Mouse (Mus musculus) hindbrain, embryonic 11.5 days (tissue): Measurements from ENCODE around the gene Ankrd66. TPM values are rescaled to one million over a fixed set of nuclear protein-coding genes. Genes with fewer than 3 reads are reported as not detected.

ENCODE experiments used
- ATAC-seq: fragments of 200-750 bp; cut with Nextera tagmentation; 2 replicates; pipeline ENCODE4 v1.8.0; 2017; ENCODE audit warnings: mild to moderate bottlenecking, moderate TSS enrichment, moderate library complexity; ENCODE audit not compliant: low FRiP score
- DNase-seq: peaks from one replicate; pipeline ENCODE4 v3.0.0-alpha.2; 2015; ENCODE audit warnings: low spot score
- H3K27ac ChIP-seq: fragments of 300-500 bp; sonication (generic); 2 replicates; pipeline ENCODE4 v1.5.1; 2014; ENCODE audit warnings: mild to moderate bottlenecking, low read depth, low read length
- H3K27me3 ChIP-seq: fragments of 300-500 bp; sonication (generic); 2 replicates; pipeline ENCODE4 v1.6.1; 2014; ENCODE audit warnings: mild to moderate bottlenecking, low read length, moderate library complexity, mixed read lengths; ENCODE audit not compliant: control insufficient read depth, insufficient read depth
- H3K36me3 ChIP-seq: fragments of 300-500 bp; sonication (generic); 2 replicates; pipeline ENCODE4 v1.6.1; 2014; ENCODE audit warnings: mild to moderate bottlenecking, low read length, moderate library complexity, mixed read lengths; ENCODE audit not compliant: control insufficient read depth, insufficient read depth
- H3K4me1 ChIP-seq: fragments of 300-500 bp; sonication (generic); replicated peaks from 2 replicates; pipeline ENCODE4 v1.6.1; 2014; ENCODE audit warnings: low read length, mixed read lengths; ENCODE audit not compliant: control insufficient read depth, insufficient read depth
- H3K4me2 ChIP-seq: fragments of 300-500 bp; sonication (generic); replicated peaks from 2 replicates; pipeline ENCODE4 v1.6.1; 2014; ENCODE audit warnings: mild to moderate bottlenecking, low read depth, low read length
- H3K4me3 ChIP-seq: fragments of 300-500 bp; sonication (generic); 2 replicates; pipeline ENCODE4 v1.5.1; 2014; ENCODE audit warnings: low read depth, low read length
- H3K9ac ChIP-seq: fragments of 300-500 bp; sonication (generic); 2 replicates; pipeline ENCODE4 v1.6.1; 2014; ENCODE audit warnings: low read depth, low read length
- H3K9me3 ChIP-seq: fragments of 300-500 bp; sonication (generic); 2 replicates; pipeline ENCODE4 v1.6.1; 2016; ENCODE audit warnings: low read length; ENCODE audit not compliant: control insufficient read depth
- WGBS: fragments of 180-500 bp; shearing (Covaris S2); extraction: QIAGEN DNeasy Blood & Tissue Kit; methylation state at CpG from one replicate; pipeline ENCODE4 v1.1.7; 2014; 5-methylcytosine and 5-hydroxymethylcytosine counted together
- polyA plus RNA-seq: library from polyadenylated mRNA; unstranded; fragments of >200 nt; fragmentation: Nextera tagmentation; extraction: Ambion mirVana; gene quantifications from 2 replicates; pipeline ENCODE4 v1.2.1, GENCODE M21; 2014

The Ankrd66 gene
- polyA plus RNA-seq, 1 experiment from 2014 or later: 1.2 TPM

GRCm38 (mm10) chr17:43520166-43520565 lies 23.3 kb downstream of the Ankrd66 start:
- 89% methylated on average over 3 of the region's 3 CpGs for WGBS
- no peak overlapping the region for H3K27ac ChIP-seq
- no peak for DNase-seq
- no peaks in the 10 kb centered on the region for H3K9me3 ChIP-seq
- no peak overlapping the region for H3K4me3 ChIP-seq
- H3K27me3 ChIP-seq: no peaks in the 10 kb centered on the region
- no peak overlapping the region for H3K9ac ChIP-seq
- no peaks in the 10 kb centered on the region for H3K4me1 ChIP-seq
- no peak overlapping the region for H3K4me2 ChIP-seq
- H3K36me3 ChIP-seq: no peaks in the 10 kb centered on the region
- no peak for ATAC-seq

- H3K27me3 ChIP-seq: no peaks in the 10 kb centered on the region
- ATAC-seq (peak; percentile 74), DNase-seq (peak; percentile 84)
- WGBS: 30% methylated on average over 18 of the region's 18 CpGs
- H3K4me1 ChIP-seq: no peaks in the 10 kb centered on the region
- H3K4me2 ChIP-seq: no peak overlapping the region
- no peaks in the 10 kb centered on the region for H3K36me3 ChIP-seq
- H3K4me3 ChIP-seq: no peak overlapping the region
- no peak overlapping the region for H3K9ac ChIP-seq
- H3K27ac ChIP-seq: no peak overlapping the region
- H3K9me3 ChIP-seq: no peaks in the 10 kb centered on the region
These were observed 24.6 kb downstream of the Ankrd66 start for GRCm38 (mm10) chr17:43518644-43519409.

GRCm38 (mm10) chr17:43510782-43511181 lies 32.7 kb downstream of the Ankrd66 start:
- no peak for ATAC-seq
- DNase-seq: no peak
- H3K4me3 ChIP-seq: no peak overlapping the region
- H3K9me3 ChIP-seq: no peaks in the 10 kb centered on the region
- H3K4me1 ChIP-seq: no peaks in the 10 kb centered on the region
- no peak overlapping the region for H3K4me2 ChIP-seq
- no peaks in the 10 kb centered on the region for H3K36me3 ChIP-seq
- WGBS: 69% methylated on average over 4 of the region's 4 CpGs
- H3K27me3 ChIP-seq: no peaks in the 10 kb centered on the region
- H3K9ac ChIP-seq: no peak overlapping the region
- H3K27ac ChIP-seq: no peak overlapping the region

GRCm38 (mm10) chr17:43504594-43504934 lies 38.9 kb downstream of the Ankrd66 start:
- DNase-seq: no peak
- ATAC-seq: no peak
- 75% methylated on average over 6 of the region's 6 CpGs for WGBS
- H3K4me1 ChIP-seq: no peaks in the 10 kb centered on the region
- H3K4me2 ChIP-seq: no peak overlapping the region
- H3K9me3 ChIP-seq: no peaks in the 10 kb centered on the region
- H3K9ac ChIP-seq: no peak overlapping the region
- no peaks in the 10 kb centered on the region for H3K27me3 ChIP-seq
- no peak overlapping the region for H3K4me3 ChIP-seq
- no peak overlapping the region for H3K27ac ChIP-seq
- no peaks in the 10 kb centered on the region for H3K36me3 ChIP-seq

GRCm38 (mm10) chr17:43503861-43504593 lies 39.4 kb downstream of the Ankrd66 start:
- 71% methylated on average over 4 of the region's 4 CpGs for WGBS
- Histone ChIP-seq H3K4me2 (no peak overlapping the region), H3K36me3 (no peaks in the 10 kb centered on the region), H3K4me3 (no peak overlapping the region), H3K4me1 (no peaks in the 10 kb centered on the region), H3K9ac (no peak overlapping the region), H3K27me3 (no peaks in the 10 kb centered on the region), H3K9me3 (no peaks in the 10 kb centered on the region), H3K27ac (no peak overlapping the region)
- ATAC-seq (no peak), DNase-seq (no peak)

DNA sequence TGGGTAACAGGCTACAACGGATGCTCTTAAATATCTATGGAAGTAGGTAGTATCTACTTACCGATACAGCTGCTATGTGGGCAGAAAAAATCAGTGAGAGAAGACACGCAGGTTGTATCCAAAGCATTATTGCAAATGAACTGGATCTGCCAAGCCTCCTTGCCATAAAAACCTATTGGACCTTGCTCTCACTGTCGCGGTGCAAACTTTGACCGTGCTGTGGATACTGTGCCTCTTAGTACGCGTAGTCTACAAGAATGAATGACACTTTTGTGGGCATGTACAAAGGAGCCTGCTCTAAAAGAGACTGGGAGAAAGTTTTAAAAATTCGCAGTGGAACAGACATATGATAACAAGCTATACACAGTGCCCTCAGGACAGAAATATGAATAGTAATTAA lies 40.8 kb downstream of the Ankrd66 start, which contains the start of gene Mep1a:
Mep1a (minus strand) TSS at position 221 of the 400 bp plus-strand sequence.
- H3K27me3 ChIP-seq: no peaks in the 10 kb centered on the region
- 93% methylated on average over 9 of the region's 9 CpGs for WGBS
- H3K4me2 ChIP-seq: no peak within 1 kb of the TSS
- DNase-seq (no peak), ATAC-seq (no peak)
- H3K36me3 ChIP-seq: no peaks in the 10 kb centered on the region
- H3K9ac ChIP-seq: no peak within 1 kb of the TSS
- H3K27ac ChIP-seq: no peak within 1 kb of the TSS
- no peaks in the 10 kb centered on the region for H3K4me1 ChIP-seq
- no peak within 1 kb of the TSS for H3K4me3 ChIP-seq
- H3K9me3 ChIP-seq: no peaks in the 10 kb centered on the region

DNA sequence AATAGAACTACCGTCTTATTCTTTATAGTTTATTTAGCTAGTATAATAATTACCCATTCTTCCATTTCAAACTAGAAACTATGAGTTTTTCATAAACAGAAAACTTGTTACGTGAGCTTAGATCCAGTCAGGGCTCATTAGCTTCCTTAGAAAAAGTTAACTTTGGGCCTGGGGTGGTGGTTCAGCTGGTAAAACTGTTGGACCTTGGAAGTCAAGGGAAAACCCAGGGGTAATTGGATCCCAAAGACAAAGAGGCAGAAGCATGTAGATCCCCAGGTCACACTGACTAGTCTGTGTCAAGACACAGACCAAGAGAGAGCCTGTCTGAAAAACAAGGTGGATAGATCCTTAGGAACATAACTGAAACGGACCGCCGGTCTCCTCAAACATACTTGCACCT lies 41.8 kb downstream of the Ankrd66 start:
- no peak for ATAC-seq
- DNase-seq: no peak
- Histone ChIP-seq H3K27ac (no peak overlapping the region), H3K9ac (no peak overlapping the region), H3K36me3 (no peaks in the 10 kb centered on the region), H3K27me3 (no peaks in the 10 kb centered on the region), H3K9me3 (no peaks in the 10 kb centered on the region), H3K4me1 (no peaks in the 10 kb centered on the region), H3K4me2 (no peak overlapping the region), H3K4me3 (no peak overlapping the region)
- 95% methylated on average over 5 of the region's 5 CpGs for WGBS

DNA sequence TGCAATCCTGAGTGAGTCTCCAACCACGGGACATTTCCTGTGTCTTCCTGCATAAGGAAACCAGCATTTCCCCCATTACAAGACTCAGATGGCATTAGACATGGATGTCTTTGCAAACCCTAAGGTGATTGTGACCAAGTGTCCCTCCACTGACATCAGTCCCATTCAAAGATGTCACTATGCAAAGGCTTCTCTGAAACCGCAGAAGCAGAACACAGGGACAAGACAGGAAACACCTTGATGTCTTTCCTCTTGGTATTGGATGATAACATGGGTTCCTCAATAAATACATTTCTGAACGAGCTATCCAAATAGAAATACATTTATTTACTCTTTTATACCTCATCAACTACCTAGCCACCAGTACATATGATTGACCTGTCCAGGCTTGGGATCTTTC lies 42.2 kb downstream of the Ankrd66 start:
- no peak for ATAC-seq
- no peak for DNase-seq
- Histone ChIP-seq H3K4me1 (no peaks in the 10 kb centered on the region), H3K9ac (no peak overlapping the region), H3K9me3 (no peaks in the 10 kb centered on the region), H3K4me2 (no peak overlapping the region), H3K4me3 (no peak overlapping the region), H3K27ac (no peak overlapping the region), H3K27me3 (no peaks in the 10 kb centered on the region), H3K36me3 (no peaks in the 10 kb centered on the region)
- 86% methylated on average over 3 of the region's 3 CpGs for WGBS

GRCm38 (mm10) chr17:43500513-43500912 lies 42.9 kb downstream of the Ankrd66 start:
- H3K4me2 ChIP-seq: no peak overlapping the region
- H3K27ac ChIP-seq: no peak overlapping the region
- no peaks in the 10 kb centered on the region for H3K36me3 ChIP-seq
- no peaks in the 10 kb centered on the region for H3K4me1 ChIP-seq
- no peak for ATAC-seq
- H3K9me3 ChIP-seq: no peaks in the 10 kb centered on the region
- no peak overlapping the region for H3K4me3 ChIP-seq
- DNase-seq: no peak
- no peak overlapping the region for H3K9ac ChIP-seq
- H3K27me3 ChIP-seq: no peaks in the 10 kb centered on the region
- WGBS: 67% methylated on average over 1 of the region's 1 CpGs
